Mouse (Mus musculus) ES-E14 (cell line): ENCODE data around the gene Cnot10.

Source experiments
- CHD2 ChIP-seq: IDR thresholded peaks from 2 replicates; pipeline ENCODE4 v1.6.1; 2014; ENCODE audit warnings: mild to moderate bottlenecking, low read depth, low read length, inconsistent platforms
- HCFC1 ChIP-seq: IDR thresholded peaks from 2 replicates; pipeline ENCODE4 v1.6.1; 2012; ENCODE audit warnings: low read length, inconsistent platforms, borderline replicate concordance; ENCODE audit not compliant: insufficient read depth
- MAFK ChIP-seq: IDR thresholded peaks from 2 replicates; pipeline ENCODE4 v1.6.1; 2014; ENCODE audit warnings: mild to moderate bottlenecking, low read depth, low read length, inconsistent platforms; ENCODE audit not compliant: insufficient read depth
- ZC3H11A ChIP-seq: IDR thresholded peaks from 2 replicates; pipeline ENCODE4 v1.6.1; 2012; ENCODE audit warnings: low read depth, mild to moderate bottlenecking, inconsistent platforms, low read length, borderline replicate concordance
- ZNF384 ChIP-seq: IDR thresholded peaks from 2 replicates; pipeline ENCODE4 v1.6.1; 2012; ENCODE audit warnings: low read depth, low read length, inconsistent platforms

DNA sequence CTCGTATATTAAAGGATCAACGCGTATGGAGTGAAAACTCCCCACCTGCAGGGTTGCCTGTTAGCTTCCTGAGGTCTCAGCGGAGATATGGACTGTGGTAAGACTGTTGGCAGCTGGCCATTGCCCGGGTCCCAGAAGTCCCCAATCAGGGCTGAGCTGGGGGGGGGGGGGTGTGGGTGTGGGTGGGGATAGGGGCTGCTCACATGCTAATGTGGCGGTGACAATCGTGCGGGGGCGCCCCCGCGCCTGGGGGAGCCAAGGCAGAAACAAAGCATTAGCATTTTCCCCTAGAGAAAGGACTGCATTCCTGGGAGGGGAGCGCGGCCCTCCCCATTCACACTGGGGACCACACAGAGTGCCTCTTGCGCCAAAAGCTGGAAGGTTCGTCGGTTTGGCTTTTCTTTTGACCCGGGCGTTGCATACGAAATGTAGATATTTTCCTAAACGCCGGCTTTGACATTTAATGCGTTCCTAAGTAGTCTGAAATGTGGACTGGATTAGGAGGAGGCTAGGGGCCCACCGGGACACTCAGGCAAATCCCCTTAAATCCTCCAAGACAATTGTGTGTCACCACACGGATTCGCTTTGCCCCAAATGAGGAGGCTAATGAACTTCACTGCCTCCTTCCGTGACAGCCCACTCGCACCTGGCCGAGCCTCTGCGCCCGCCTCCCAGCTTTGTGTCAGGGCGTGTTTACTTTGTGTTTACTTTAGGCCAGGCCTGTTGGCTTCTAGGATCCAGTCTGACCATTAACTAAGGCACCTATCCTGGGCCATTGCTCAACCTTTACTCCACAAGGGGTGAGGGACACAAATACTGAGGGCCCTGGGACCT, 55.6 kb downstream of the Cnot10 start:
- no peak for TF ChIP-seq MAFK
- TF ChIP-seq HCFC1: no peak; the same call in 1 of the 2 replicates
- no peak for TF ChIP-seq ZNF384
- no peak for TF ChIP-seq ZC3H11A
- TF ChIP-seq CHD2: no peak
